Comparison of ENCODE assay signal across 8 mouse cellular contexts in genomic region chr11:46251994-46252393, GRCm38 (mm10). TPM values are rescaled to one million over a fixed set of nuclear protein-coding genes. Genes with fewer than 3 reads are reported as not detected.
DNase-seq lines count a peak whose midpoint lies in the region; ATAC-seq lines count a peak whose summit lies in the region.

No protein-coding gene starts in this region.

- WGBS in intestine, embryonic 14.5 days, result 32% methylated on average over 7 of the region's 7 CpGs
- WGBS in intestine, embryonic 16.5 days, result 33% methylated on average over 7 of the region's 7 CpGs
- WGBS in forebrain, embryonic 15.5 days, result 37% methylated on average over 7 of the region's 7 CpGs

- ATAC-seq in intestine, embryonic 14.5 days (replicated peaks; ENCODE audit: low FRiP score, low TSS enrichment, low read depth), result no peak
- no peak; the same call in 1 of the 2 replicates for ATAC-seq in intestine, embryonic 16.5 days
- peak; percentile 58 for ATAC-seq in forebrain, embryonic 15.5 days (replicated peaks)

- peak; percentile 73 for DNase-seq in intestine, embryonic 14.5 days (ENCODE audit: low spot score)
- peak; percentile 66 for DNase-seq in cerebellum, adult 11 months
- peak; percentile 63 for DNase-seq in kidney, adult 11 months
- DNase-seq in liver, result peak; percentile 79
- peak; percentile 49 to 67 for DNase-seq in natural killer cell, adult 2 months (ENCODE audit: low spot score in 2 of 2)
- peak; percentile 82 for DNase-seq in splenic B cell, adult 2 months (ENCODE audit: low read depth, low spot score)

- H3K36me3 ChIP-seq in intestine, embryonic 14.5 days (ENCODE audit: control insufficient read depth, insufficient read depth, low read length), result peaks cover 6% of the 10 kb centered on the region; the same call in 1 of the 2 replicates
- no peaks in the 10 kb centered on the region for H3K36me3 ChIP-seq in intestine, embryonic 16.5 days (ENCODE audit: control insufficient read depth, insufficient read depth, low read length)
- peaks cover 90% of the 10 kb centered on the region for H3K36me3 ChIP-seq in forebrain, embryonic 15.5 days
- H3K36me3 ChIP-seq in splenic B cell, adult 2 months (ENCODE audit: control insufficient read depth, insufficient read depth, low read length, poor library complexity, severe bottlenecking), result peaks cover 38% of the 10 kb centered on the region

- no peaks in the 10 kb centered on the region for H3K27me3 ChIP-seq in intestine, embryonic 14.5 days (replicated peaks; ENCODE audit: control insufficient read depth, insufficient read depth, low read length)
- H3K27me3 ChIP-seq in intestine, embryonic 16.5 days (replicated peaks; ENCODE audit: control insufficient read depth, insufficient read depth, low read length), result no peaks in the 10 kb centered on the region
- no peaks in the 10 kb centered on the region for H3K27me3 ChIP-seq in forebrain, embryonic 15.5 days
- H3K27me3 ChIP-seq in splenic B cell, adult 2 months (ENCODE audit: control insufficient read depth, insufficient read depth, low read length, poor library complexity, severe bottlenecking), result no peaks in the 10 kb centered on the region

- H3K4me3 ChIP-seq in intestine, embryonic 14.5 days (ENCODE audit: low read depth, low read length), result no peak overlapping the region
- no peak overlapping the region for H3K4me3 ChIP-seq in intestine, embryonic 16.5 days (ENCODE audit: low read length)
- no peak overlapping the region for H3K4me3 ChIP-seq in forebrain, embryonic 15.5 days

- H3K4me2 ChIP-seq in intestine, embryonic 14.5 days (ENCODE audit: low read length), result no peak overlapping the region
- no peak overlapping the region for H3K4me2 ChIP-seq in intestine, embryonic 16.5 days (ENCODE audit: low read depth, low read length)
- no peak overlapping the region for H3K4me2 ChIP-seq in forebrain, embryonic 15.5 days (replicated peaks)

- no peak overlapping the region for H3K9ac ChIP-seq in intestine, embryonic 14.5 days (ENCODE audit: low read length)
- no peak overlapping the region for H3K9ac ChIP-seq in intestine, embryonic 16.5 days (ENCODE audit: low read depth, low read length)
- no peak overlapping the region for H3K9ac ChIP-seq in forebrain, embryonic 15.5 days (replicated peaks)

- H3K4me1 ChIP-seq in intestine, embryonic 14.5 days (replicated peaks; ENCODE audit: control insufficient read depth, insufficient read depth, low read length), result no peaks in the 10 kb centered on the region
- no peaks in the 10 kb centered on the region for H3K4me1 ChIP-seq in intestine, embryonic 16.5 days (ENCODE audit: control insufficient read depth, insufficient read depth, low read length)
- H3K4me1 ChIP-seq in forebrain, embryonic 15.5 days, result no peaks in the 10 kb centered on the region

- no peaks in the 10 kb centered on the region for H3K9me3 ChIP-seq in intestine, embryonic 14.5 days (ENCODE audit: control insufficient read depth, low read length)
- no peaks in the 10 kb centered on the region for H3K9me3 ChIP-seq in intestine, embryonic 16.5 days (ENCODE audit: control insufficient read depth, low read length)
- H3K9me3 ChIP-seq in forebrain, embryonic 15.5 days, result no peaks in the 10 kb centered on the region

- H3K27ac ChIP-seq in intestine, embryonic 14.5 days (ENCODE audit: low read depth), result no peak overlapping the region
- H3K27ac ChIP-seq in intestine, embryonic 16.5 days (ENCODE audit: low read length), result no peak overlapping the region
- H3K27ac ChIP-seq in forebrain, embryonic 15.5 days (replicated peaks), result no peak overlapping the region

RNA-seq across cellular contexts. Expression of gene Fndc9, which starts 16.7 kb away (rescaled TPM):
- 0.09 and 0.38 TPM in 2 replicates for polyA plus RNA-seq in intestine, embryonic 14.5 days (2014; fragmentation: Nextera tagmentation; extraction: Ambion mirVana)
- 0.09 and 0.15 TPM in 2 replicates for polyA plus RNA-seq in intestine, embryonic 16.5 days (2015; fragmentation: Nextera tagmentation; extraction: Ambion mirVana)
- polyA plus RNA-seq in forebrain, embryonic 15.5 days (2015; fragmentation: Nextera tagmentation; extraction: Ambion mirVana), result 3.5 and 3.9 TPM in 2 replicates
